Mouse (Mus musculus) kidney, adult 2 months (tissue): ENCODE results near the gene Apoc2. TPM values are rescaled to one million over a fixed set of nuclear protein-coding genes. Genes with fewer than 3 reads are reported as not detected.

ENCODE experiments used
- DNase-seq: peaks from one replicate; pipeline ENCODE4 v3.0.0; 2021
- H3K27ac ChIP-seq: fragments of 200-500 bp; 2 replicates; pipeline ENCODE4 v1.5.1; 2012; ENCODE audit warnings: low read depth, low read length, control low read depth, inconsistent platforms; ENCODE audit not compliant: insufficient read depth
- H3K27me3 ChIP-seq: fragments of 200-500 bp; replicated peaks from 2 replicates; pipeline ENCODE4 v1.6.1; 2012; ENCODE audit warnings: mild to moderate bottlenecking, moderate library complexity, low read length, inconsistent platforms; ENCODE audit not compliant: control insufficient read depth, insufficient read depth
- H3K36me3 ChIP-seq: fragments of 200-500 bp; 2 replicates; pipeline ENCODE4 v1.6.1; 2012; ENCODE audit warnings: mild to moderate bottlenecking, moderate library complexity, low read length, inconsistent platforms; ENCODE audit not compliant: control insufficient read depth, insufficient read depth
- H3K4me1 ChIP-seq: fragments of 200-500 bp; 2 replicates; pipeline ENCODE4 v1.6.1; 2011; ENCODE audit warnings: low read length; ENCODE audit not compliant: control insufficient read depth, insufficient read depth
- H3K4me3 ChIP-seq: fragments of 200-500 bp; 2 replicates; pipeline ENCODE4 v1.5.1; 2011; ENCODE audit warnings: mild to moderate bottlenecking, low read depth, low read length, control low read depth; ENCODE audit not compliant: insufficient read depth
- CTCF ChIP-seq: fragments of 200-500 bp; conservative IDR thresholded peaks from 2 replicates; pipeline ENCODE4 v1.5.1; 2011; ENCODE audit warnings: low read depth, mild to moderate bottlenecking, control low read depth, low read length, moderate library complexity, mixed read lengths; ENCODE audit not compliant: insufficient read depth, insufficient read length
- POLR2A ChIP-seq: fragments of 200-500 bp; IDR thresholded peaks from one replicate; pipeline ENCODE4 v1.6.1; 2011; ENCODE audit warnings: low read depth, low read length, control low read depth
- WGBS: fragments of 180-500 bp; shearing (Covaris S2); methylation state at CpG from one replicate; pipeline ENCODE4 v1.1.7; 2018; 5-methylcytosine and 5-hydroxymethylcytosine counted together
- polyA plus RNA-seq: library from polyadenylated mRNA; depleted of rRNA; stranded (reverse); fragments of >200 nt; gene quantifications from 2 replicates; pipeline ENCODE4 v1.2.3, GENCODE M21; 2012

The Apoc2 gene
- polyA plus RNA-seq, 1 experiment: 0.42 TPM

GRCm38 (mm10) chr7:19710650-19711049 is 32.9 kb upstream of the Apoc2 start:
- Histone ChIP-seq H3K27me3 (no peaks in the 10 kb centered on the region), H3K4me3 (no peak overlapping the region), H3K36me3 (no peaks in the 10 kb centered on the region; the same call in 1 of the 2 replicates), H3K27ac (no peak overlapping the region), H3K4me1 (no peaks in the 10 kb centered on the region; the same call in 1 of the 2 replicates)
- WGBS: 83% methylated on average over 10 of the region's 10 CpGs
- no peak for DNase-seq
- TF ChIP-seq POLR2A: no peak
- TF ChIP-seq CTCF: no peak

- 92% methylated on average over 7 of the region's 7 CpGs for WGBS
- Histone ChIP-seq H3K4me3 (no peak overlapping the region), H3K36me3 (no peaks in the 10 kb centered on the region), H3K27ac (no peak overlapping the region), H3K27me3 (no peaks in the 10 kb centered on the region), H3K4me1 (peaks cover 7% of the 10 kb centered on the region; the same call in 1 of the 2 replicates)
- DNase-seq: no peak
- TF ChIP-seq POLR2A (no peak), CTCF (no peak)
These were observed 27.5 kb upstream of the Apoc2 start for GRCm38 (mm10) chr7:19705271-19705670.

GRCm38 (mm10) chr7:19704475-19704874 is 26.7 kb upstream of the Apoc2 start:
- Histone ChIP-seq H3K4me3 (no peak overlapping the region), H3K27ac (no peak overlapping the region), H3K27me3 (no peaks in the 10 kb centered on the region), H3K4me1 (peaks cover 9% of the 10 kb centered on the region), H3K36me3 (no peaks in the 10 kb centered on the region)
- no peak for TF ChIP-seq POLR2A
- TF ChIP-seq CTCF: no peak
- WGBS: 98% methylated on average over 4 of the region's 4 CpGs
- DNase-seq: no peak

- H3K36me3 ChIP-seq: no peaks in the 10 kb centered on the region
- 94% methylated on average over 16 of the region's 16 CpGs for WGBS
- DNase-seq: no peak
- H3K27me3 ChIP-seq: no peaks in the 10 kb centered on the region
- H3K27ac ChIP-seq: no peak overlapping the region
- peaks cover 20% of the 10 kb centered on the region for H3K4me1 ChIP-seq
- H3K4me3 ChIP-seq: no peak overlapping the region
- TF ChIP-seq POLR2A (no peak), CTCF (no peak)
These were observed 25.3 kb upstream of the Apoc2 start for GRCm38 (mm10) chr7:19702859-19703555.

GRCm38 (mm10) chr7:19701069-19701761 is 23.5 kb upstream of the Apoc2 start:
- Histone ChIP-seq H3K27me3 (no peaks in the 10 kb centered on the region), H3K4me3 (no peak overlapping the region), H3K4me1 (peaks cover 20% of the 10 kb centered on the region), H3K27ac (peak overlapping the region; percentile 59), H3K36me3 (no peaks in the 10 kb centered on the region)
- WGBS: 28% methylated on average over 22 of the region's 22 CpGs
- TF ChIP-seq POLR2A (no peak), CTCF (peak; percentile 73)
- peak; percentile 87 for DNase-seq

GRCm38 (mm10) chr7:19700299-19701068 is 22.7 kb upstream of the Apoc2 start:
- Histone ChIP-seq H3K27ac (peak overlapping the region; percentile 59), H3K4me3 (no peak overlapping the region), H3K27me3 (no peaks in the 10 kb centered on the region), H3K4me1 (peaks cover 20% of the 10 kb centered on the region), H3K36me3 (no peaks in the 10 kb centered on the region)
- 43% methylated on average over 12 of the region's 12 CpGs for WGBS
- TF ChIP-seq POLR2A (no peak), CTCF (no peak)
- DNase-seq: no peak

GRCm38 (mm10) chr7:19699827-19700148 is 22.0 kb upstream of the Apoc2 start:
- TF ChIP-seq POLR2A: no peak
- TF ChIP-seq CTCF: no peak
- no peak overlapping the region for H3K27ac ChIP-seq
- DNase-seq: no peak
- WGBS: 83% methylated on average over 4 of the region's 4 CpGs
- no peaks in the 10 kb centered on the region for H3K27me3 ChIP-seq
- no peak overlapping the region for H3K4me3 ChIP-seq
- H3K36me3 ChIP-seq: no peaks in the 10 kb centered on the region
- H3K4me1 ChIP-seq: peaks cover 20% of the 10 kb centered on the region
